Mouse (Mus musculus): Measurements from ENCODE around the gene Pemt.

Pemt gene

GRCm38 (mm10) chr11:60056520-60056919 lies 10.2 kb upstream of the Pemt start:
- DNase-seq (ENCODE audit: low spot score) = no peak

- no peak for DNase-seq (ENCODE audit: low spot score)
These were observed 2.6 kb upstream of the Pemt start for GRCm38 (mm10) chr11:60048841-60049240.

- DNase-seq (ENCODE audit: low spot score) = no peak
These were observed 622 bp downstream of the Pemt start for GRCm38 (mm10) chr11:60045676-60046057.

- no peak for DNase-seq (ENCODE audit: low spot score)
These were observed 1.5 kb downstream of the Pemt start for GRCm38 (mm10) chr11:60044777-60045176.

GRCm38 (mm10) chr11:60042277-60042676 lies 4.0 kb downstream of the Pemt start:
- no peak for DNase-seq (ENCODE audit: low spot score)

- no peak for DNase-seq (ENCODE audit: low spot score)
These were observed 9.6 kb downstream of the Pemt start for GRCm38 (mm10) chr11:60036537-60037220.

GRCm38 (mm10) chr11:60034911-60035400 lies 11.3 kb downstream of the Pemt start:
- no peak for DNase-seq (ENCODE audit: low spot score)

- no peak for DNase-seq (ENCODE audit: low spot score)
These were observed 12.0 kb downstream of the Pemt start for GRCm38 (mm10) chr11:60034293-60034692.

- DNase-seq (ENCODE audit: low spot score) = peak; percentile 46
These were observed 13.5 kb downstream of the Pemt start for GRCm38 (mm10) chr11:60032586-60033430.

GRCm38 (mm10) chr11:60030747-60031331 lies 15.4 kb downstream of the Pemt start:
- DNase-seq (ENCODE audit: low spot score) = no peak

GRCm38 (mm10) chr11:60029976-60030375 lies 16.3 kb downstream of the Pemt start:
- no peak for DNase-seq (ENCODE audit: low spot score)

- DNase-seq (ENCODE audit: low spot score) = no peak
These were observed 18.1 kb downstream of the Pemt start for GRCm38 (mm10) chr11:60027913-60028875.

GRCm38 (mm10) chr11:60027272-60027671 lies 19.0 kb downstream of the Pemt start:
- peak; percentile 70 for DNase-seq (ENCODE audit: low spot score)

GRCm38 (mm10) chr11:60026166-60026565 lies 20.1 kb downstream of the Pemt start:
- no peak for DNase-seq (ENCODE audit: low spot score)

- DNase-seq (ENCODE audit: low spot score) = no peak
These were observed 25.1 kb downstream of the Pemt start for GRCm38 (mm10) chr11:60021201-60021600.

- DNase-seq (ENCODE audit: low spot score) = no peak
These were observed 29.6 kb downstream of the Pemt start for GRCm38 (mm10) chr11:60016726-60017125.

GRCm38 (mm10) chr11:60011516-60011915 lies 34.8 kb downstream of the Pemt start:
- DNase-seq (ENCODE audit: low spot score) = no peak

- DNase-seq (ENCODE audit: low spot score) = no peak
These were observed 36.8 kb downstream of the Pemt start for GRCm38 (mm10) chr11:60009451-60009850.

- DNase-seq (ENCODE audit: low spot score) = no peak
These were observed 40.4 kb downstream of the Pemt start for GRCm38 (mm10) chr11:60005866-60006265.

GRCm38 (mm10) chr11:60004716-60005115 lies 41.6 kb downstream of the Pemt start:
- no peak for DNase-seq (ENCODE audit: low spot score)

- DNase-seq (ENCODE audit: low spot score) = no peak
These were observed 42.5 kb downstream of the Pemt start for GRCm38 (mm10) chr11:60003811-60004210.

All from T-cell, adult 2 months (primary cell).